Mouse (Mus musculus) spleen, adult 2 months (tissue): ENCODE data around the gene Prkce. TPM values are rescaled to one million over a fixed set of nuclear protein-coding genes. Genes with fewer than 3 reads are reported as not detected.
A peak's percentile ranks its signal among the peaks of the same experiment; 100 is the strongest.

ENCODE experiments used
- DNase-seq, 2 experiments: peaks; one replicate each; pipeline versions ENCODE4 v3.0.0 to v3.0.0-alpha.2; 2012 to 2021; ENCODE audit warnings: low spot score in 2 of 2, low read depth in 1 of 2
- H3K27ac ChIP-seq: fragments of 200-500 bp; 2 replicates; pipeline ENCODE4 v1.5.1; 2012; ENCODE audit warnings: low read length, inconsistent platforms; ENCODE audit not compliant: insufficient read depth
- H3K27me3 ChIP-seq: fragments of 200-500 bp; 2 replicates; pipeline ENCODE4 v1.6.1; 2012; ENCODE audit warnings: mild to moderate bottlenecking, moderate library complexity, low read length, inconsistent platforms; ENCODE audit not compliant: control insufficient read depth, insufficient read depth
- H3K36me3 ChIP-seq: fragments of 200-500 bp; 2 replicates; pipeline ENCODE4 v1.6.1; 2012; ENCODE audit warnings: mild to moderate bottlenecking, low read length, inconsistent platforms; ENCODE audit not compliant: control insufficient read depth, insufficient read depth
- H3K4me1 ChIP-seq: fragments of 200-500 bp; 2 replicates; pipeline ENCODE4 v1.6.1; 2011; ENCODE audit warnings: inconsistent platforms; ENCODE audit not compliant: control insufficient read depth, insufficient read depth, insufficient read length
- H3K4me3 ChIP-seq: fragments of 200-500 bp; 2 replicates; pipeline ENCODE4 v1.5.1; 2011; ENCODE audit warnings: mild to moderate bottlenecking, inconsistent platforms; ENCODE audit not compliant: insufficient read depth, insufficient read length; ENCODE audit errors: extremely low read depth
- CTCF ChIP-seq: fragments of 200-500 bp; IDR thresholded peaks from 2 replicates; pipeline ENCODE4 v1.5.1; 2011; ENCODE audit warnings: mild to moderate bottlenecking, inconsistent platforms; ENCODE audit not compliant: insufficient read depth, insufficient read length, insufficient replicate concordance; ENCODE audit errors: extremely low read depth
- POLR2A ChIP-seq: fragments of 200-500 bp; IDR thresholded peaks from 2 replicates; pipeline ENCODE4 v1.6.1; 2011; ENCODE audit warnings: low read depth, low read length, inconsistent platforms
- WGBS: fragments of 180-500 bp; shearing (Covaris S2); methylation state at CpG from one replicate; pipeline ENCODE4 v1.1.7; 2018; 5-methylcytosine and 5-hydroxymethylcytosine counted together
- polyA plus RNA-seq: library from polyadenylated mRNA; depleted of rRNA; stranded (reverse); fragments of >200 nt; gene quantifications from 2 replicates; pipeline ENCODE4 v1.2.3, GENCODE M21; 2012; rRNA removed

The Prkce gene
- 4.8 and 5.8 TPM in 2 replicates for polyA plus RNA-seq

DNA sequence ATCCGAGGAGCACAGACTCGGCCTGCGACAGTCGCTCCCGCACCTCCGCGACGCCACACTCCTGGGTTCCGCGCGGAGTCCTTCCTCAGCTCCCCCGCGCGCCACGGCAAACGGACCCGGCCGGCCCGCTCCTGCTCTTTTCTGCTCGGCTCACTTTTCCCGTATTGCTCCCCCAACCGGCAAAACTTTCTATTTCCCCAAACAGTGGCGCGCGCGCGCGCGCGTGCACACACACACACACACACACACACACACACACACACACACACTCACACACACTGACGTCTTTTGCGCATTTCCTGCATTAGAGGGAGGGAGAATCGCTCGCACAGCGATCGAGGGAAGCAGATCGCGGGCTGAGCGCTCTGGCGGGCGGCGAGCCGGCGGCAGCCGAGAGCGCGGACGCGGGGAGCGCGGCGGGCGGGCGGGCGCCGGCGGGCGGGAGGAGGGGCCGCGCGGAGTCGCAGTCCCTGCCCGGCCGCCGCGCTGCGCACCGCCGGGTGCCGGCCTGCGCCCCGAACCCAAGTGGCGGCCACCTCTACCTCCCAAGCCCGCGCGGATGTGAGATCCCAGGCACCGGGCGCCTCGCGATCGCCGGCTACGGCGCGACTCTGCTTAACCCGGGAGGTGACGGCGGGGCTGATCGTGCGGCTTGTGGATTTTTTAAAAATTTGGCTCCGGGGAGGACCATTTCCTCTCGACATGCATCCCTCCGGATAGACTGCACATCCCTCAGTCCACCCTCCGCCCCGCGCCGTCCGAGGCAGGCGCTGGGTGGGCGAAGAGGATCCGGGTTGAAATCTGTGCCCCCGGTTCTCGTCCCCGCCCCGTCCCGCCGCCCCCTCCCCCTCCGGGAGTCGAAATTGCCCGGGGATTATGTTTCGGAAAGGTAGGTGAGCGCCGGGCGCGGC is at the start of gene Prkce:
Gene Prkce, plus strand, starts transcription at position 466 of the 911 bp plus-strand sequence.
- Histone ChIP-seq H3K4me3 (peak within 1 kb of the TSS; percentile 99), H3K4me1 (peaks cover 4% of the 10 kb centered on the region), H3K36me3 (no peaks in the 10 kb centered on the region), H3K27ac (peak within 1 kb of the TSS; percentile 92), H3K27me3 (peaks cover 2% of the 10 kb centered on the region; the same call in 1 of the 2 replicates)
- WGBS, result under 1% methylated on average over 94 of the region's 115 CpGs
- peak; percentile 80 to 84 for DNase-seq
- peak; percentile 66 for TF ChIP-seq POLR2A
- no peak for TF ChIP-seq CTCF

- Histone ChIP-seq H3K4me3 (no peak overlapping the region), H3K27me3 (no peaks in the 10 kb centered on the region), H3K4me1 (no peaks in the 10 kb centered on the region), H3K36me3 (peaks cover 14% of the 10 kb centered on the region), H3K27ac (no peak overlapping the region)
- 84% methylated on average over 3 of the region's 3 CpGs for WGBS
- no peak for DNase-seq
- TF ChIP-seq CTCF (no peak), POLR2A (no peak)
Observed at GRCm38 (mm10) chr17:86123146-86123545, 44.4 kb upstream of the Prkce start.

DNA sequence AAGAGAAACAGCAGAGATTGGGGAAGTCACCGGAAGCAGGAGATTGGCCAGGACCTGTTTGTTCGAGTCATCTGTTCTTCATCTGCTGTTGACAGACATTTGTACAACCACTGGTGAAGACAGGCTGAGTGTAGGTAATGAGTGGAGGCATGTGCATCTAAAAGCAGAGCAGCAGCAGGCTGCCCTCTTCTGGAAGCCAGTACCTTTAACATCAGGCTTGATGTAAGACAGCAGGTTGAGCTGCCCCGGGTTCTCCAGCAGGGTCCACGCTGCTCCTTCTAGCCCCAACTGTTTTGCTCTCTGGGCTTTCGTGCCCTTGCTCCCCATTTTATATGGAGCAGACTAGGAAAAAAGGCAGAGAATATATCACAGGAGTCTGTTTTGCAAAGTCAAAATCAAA is 41.7 kb upstream of the Prkce start:
- 90% methylated on average over 5 of the region's 5 CpGs for WGBS
- no peak for TF ChIP-seq CTCF
- no peak for TF ChIP-seq POLR2A
- no peak overlapping the region for H3K4me3 ChIP-seq
- H3K27me3 ChIP-seq, result no peaks in the 10 kb centered on the region
- DNase-seq, result no peak
- H3K4me1 ChIP-seq, result no peaks in the 10 kb centered on the region
- H3K36me3 ChIP-seq, result peaks cover 16% of the 10 kb centered on the region
- H3K27ac ChIP-seq, result no peak overlapping the region

GRCm38 (mm10) chr17:86128198-86128597 is 39.4 kb upstream of the Prkce start:
- no peaks in the 10 kb centered on the region for H3K27me3 ChIP-seq
- 62% methylated on average over 5 of the region's 5 CpGs for WGBS
- no peak overlapping the region for H3K27ac ChIP-seq
- TF ChIP-seq POLR2A (no peak), CTCF (no peak)
- H3K4me1 ChIP-seq, result no peaks in the 10 kb centered on the region
- no peak overlapping the region for H3K4me3 ChIP-seq
- H3K36me3 ChIP-seq, result peaks cover 12% of the 10 kb centered on the region
- DNase-seq, result peak in 1 of 2 experiments; percentile 14

DNA sequence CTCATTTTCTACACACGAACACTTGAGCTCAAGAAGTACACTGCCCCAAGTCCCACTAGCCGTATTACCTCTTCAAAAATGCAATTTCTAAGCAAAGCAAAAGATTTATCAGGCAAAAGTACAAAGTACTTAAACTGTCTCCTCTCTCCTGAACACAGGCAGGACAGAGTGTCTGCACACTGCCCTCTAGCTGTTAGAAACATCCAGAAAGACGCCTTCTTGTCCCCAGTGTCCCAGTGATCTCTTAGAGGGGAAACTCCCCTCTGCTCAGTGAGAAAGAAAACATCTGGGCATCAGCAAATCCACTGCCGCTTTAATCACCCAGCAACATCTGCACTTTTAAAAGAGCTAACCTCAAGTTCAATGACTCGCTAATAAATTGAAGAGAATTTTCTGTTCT is 35.1 kb upstream of the Prkce start:
- Histone ChIP-seq H3K4me1 (no peaks in the 10 kb centered on the region), H3K27ac (no peak overlapping the region), H3K27me3 (no peaks in the 10 kb centered on the region), H3K4me3 (no peak overlapping the region), H3K36me3 (peaks cover 16% of the 10 kb centered on the region)
- DNase-seq, result no peak
- 78% methylated on average over 5 of the region's 5 CpGs for WGBS
- TF ChIP-seq POLR2A (no peak), CTCF (no peak)

GRCm38 (mm10) chr17:86134461-86134860 is 33.1 kb upstream of the Prkce start:
- no peak for DNase-seq
- H3K27me3 ChIP-seq, result no peaks in the 10 kb centered on the region
- H3K36me3 ChIP-seq, result peaks cover 26% of the 10 kb centered on the region
- WGBS, result 87% methylated on average over 6 of the region's 6 CpGs
- no peak overlapping the region for H3K4me3 ChIP-seq
- H3K4me1 ChIP-seq, result no peaks in the 10 kb centered on the region
- TF ChIP-seq CTCF (no peak), POLR2A (no peak)
- H3K27ac ChIP-seq, result no peak overlapping the region

GRCm38 (mm10) chr17:86135835-86136234 is 31.8 kb upstream of the Prkce start:
- H3K4me3 ChIP-seq, result no peak overlapping the region
- no peak for TF ChIP-seq CTCF
- TF ChIP-seq POLR2A, result no peak
- 88% methylated on average over 10 of the region's 10 CpGs for WGBS
- H3K36me3 ChIP-seq, result peaks cover 22% of the 10 kb centered on the region
- no peaks in the 10 kb centered on the region for H3K4me1 ChIP-seq
- no peak overlapping the region for H3K27ac ChIP-seq
- no peak for DNase-seq
- no peaks in the 10 kb centered on the region for H3K27me3 ChIP-seq
